Mouse (Mus musculus) thymus, postnatal 36 days (tissue): Measurements from ENCODE around the gene Slc25a17.
A peak's percentile ranks its signal among the peaks of the same experiment; 100 is the strongest.

Source experiments
- DNase-seq, 2 experiments: peaks; one replicate each; pipeline ENCODE4 v3.0.0; 2022; ENCODE audit warnings: mixed read lengths in 2 of 2

Gene Slc25a17

DNA sequence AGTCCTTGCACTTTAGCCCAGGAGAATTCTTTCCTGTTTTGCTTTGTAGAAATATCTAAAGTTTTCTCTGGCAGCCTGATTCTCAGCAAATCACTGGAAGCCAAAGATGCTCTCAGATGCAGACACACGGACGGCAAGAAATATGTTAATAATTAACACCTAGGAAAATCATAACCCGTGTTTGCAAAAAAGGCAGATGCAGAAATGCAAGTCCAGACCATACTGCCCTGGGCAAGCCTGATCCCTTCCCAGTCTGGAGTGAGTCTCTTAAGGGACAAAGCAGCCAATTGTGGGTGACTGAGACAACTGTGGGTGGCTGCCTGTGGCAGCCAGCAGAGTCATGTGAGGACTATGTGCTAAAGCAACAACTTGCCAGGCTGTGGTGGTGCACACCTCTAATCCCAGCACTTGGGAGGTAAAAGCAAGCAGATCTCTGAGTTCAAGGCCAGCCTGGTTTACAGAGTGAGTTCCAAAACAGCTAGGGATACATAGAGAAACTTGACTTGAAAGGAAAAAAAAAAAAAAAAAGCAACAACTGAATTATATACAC is 60.0 kb downstream of the Slc25a17 start:
- peak; percentile 15 to 21 for DNase-seq

- no peak for DNase-seq
Measured at GRCm38 (mm10) chr15:81299549-81299948, 61.1 kb downstream of the Slc25a17 start.

- DNase-seq = no peak
Measured at GRCm38 (mm10) chr15:81298213-81298612, 62.4 kb downstream of the Slc25a17 start.

DNA sequence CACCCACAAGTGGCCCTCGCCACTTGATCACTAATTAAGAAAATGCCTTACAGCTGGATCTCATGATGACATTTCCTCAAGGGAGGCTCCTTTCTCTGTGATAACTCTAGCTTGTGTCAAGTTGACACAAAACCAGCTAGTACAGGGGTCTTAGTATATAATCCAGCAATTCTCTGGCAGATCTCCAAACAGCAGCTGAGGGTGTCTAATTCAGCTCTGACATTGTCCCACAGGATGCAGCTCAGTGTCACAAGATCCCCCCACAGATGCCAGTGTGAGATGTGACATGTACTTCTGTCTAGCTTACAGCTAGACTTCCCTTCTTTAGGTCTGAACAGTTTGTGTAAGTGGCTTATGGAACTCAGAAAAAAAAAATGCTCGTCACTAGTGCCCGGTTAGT is 63.1 kb downstream of the Slc25a17 start:
- DNase-seq = no peak

- DNase-seq = no peak
Measured at GRCm38 (mm10) chr15:81294897-81295296, 65.7 kb downstream of the Slc25a17 start.

DNA sequence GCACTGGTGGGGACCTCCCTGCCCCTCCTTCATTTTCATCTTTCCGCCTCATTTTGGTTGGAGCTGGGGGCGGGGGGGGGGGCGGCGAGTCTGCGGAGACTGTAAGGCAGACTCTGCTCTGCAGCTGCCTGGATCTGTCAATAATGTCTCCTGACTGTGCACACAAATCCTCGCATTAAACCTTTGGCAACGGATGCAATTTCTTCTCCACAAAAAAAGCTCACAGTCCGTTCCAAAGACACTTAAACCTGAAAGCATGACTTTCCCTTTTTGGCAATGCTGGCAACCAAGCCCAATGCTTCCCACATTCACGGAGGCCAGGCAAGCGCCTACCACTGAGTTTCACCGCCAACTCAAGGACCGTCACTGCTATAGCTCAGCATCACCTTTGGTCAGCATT is 66.2 kb downstream of the Slc25a17 start:
- DNase-seq = no peak

DNA sequence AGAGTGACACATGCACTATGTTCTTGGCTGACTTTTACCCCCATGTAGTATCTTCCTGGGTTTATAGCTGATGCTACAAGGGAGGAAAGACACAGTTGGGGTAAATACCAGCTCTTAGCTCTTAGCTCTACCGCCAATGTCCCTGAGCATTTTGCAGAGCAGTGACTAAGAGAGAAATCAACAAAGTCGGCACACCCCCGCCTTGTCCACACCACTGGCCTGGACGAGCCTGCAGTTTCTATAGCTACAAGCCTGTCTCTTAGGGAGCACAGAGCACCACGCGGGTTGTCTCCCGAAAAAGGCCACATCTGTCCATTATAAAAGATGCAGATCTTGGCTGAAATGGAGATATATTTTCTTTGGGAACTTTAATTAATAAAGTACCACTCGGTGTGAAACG is 69.9 kb downstream of the Slc25a17 start:
- DNase-seq = no peak

- DNase-seq = no peak
Measured at GRCm38 (mm10) chr15:81290230-81290629, 70.4 kb downstream of the Slc25a17 start.

DNA sequence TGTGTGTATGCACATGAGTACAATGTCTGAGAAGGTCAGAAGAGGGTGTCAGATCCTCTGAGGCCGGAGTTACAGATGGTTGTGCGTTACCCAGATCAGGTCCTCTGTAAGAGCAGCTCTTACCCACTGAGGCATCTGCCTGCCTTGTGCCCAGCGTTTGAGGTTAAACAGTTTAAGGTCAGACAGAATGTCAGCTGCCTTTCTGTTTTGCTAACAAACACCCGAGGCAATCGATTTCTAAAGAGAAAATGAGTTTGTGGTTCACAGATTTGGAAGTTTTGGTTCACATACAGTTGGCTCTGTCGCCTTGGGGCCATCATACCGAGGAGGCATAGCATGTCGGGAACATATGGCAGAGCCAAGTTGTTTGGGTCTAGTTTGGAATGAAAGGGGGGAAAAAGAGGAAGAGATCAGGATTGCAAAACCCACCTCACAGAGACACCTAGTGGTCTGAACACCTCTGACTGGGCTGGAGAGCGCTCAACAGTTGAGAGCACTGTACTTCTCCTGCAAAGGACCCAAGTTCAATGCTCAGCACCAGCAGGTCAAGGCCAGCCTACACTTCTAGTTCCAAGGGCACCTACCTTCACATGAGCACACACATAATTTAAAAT is 76.4 kb downstream of the Slc25a17 start:
- no peak for DNase-seq

DNA sequence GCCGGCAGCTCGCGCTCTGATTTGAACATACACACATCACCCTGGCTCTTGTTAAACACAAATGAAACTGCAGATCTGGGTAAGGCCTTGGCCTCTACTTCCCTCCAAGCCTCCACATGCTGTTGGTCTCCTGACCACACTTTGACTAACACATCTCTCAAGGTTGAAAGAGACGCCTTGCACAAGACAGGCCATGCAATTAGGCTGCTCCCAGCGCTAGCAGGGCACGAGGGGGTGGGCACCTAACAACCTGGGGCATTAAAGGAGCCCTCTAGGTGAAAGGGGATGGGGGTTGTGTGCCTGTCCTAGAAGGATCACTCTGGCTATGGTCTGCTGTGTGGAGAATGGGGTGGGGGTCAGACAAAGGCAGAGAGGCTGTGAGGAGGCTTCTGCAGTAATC is 81.9 kb downstream of the Slc25a17 start:
- no peak for DNase-seq

- no peak for DNase-seq
Measured at GRCm38 (mm10) chr15:81277928-81278327, 82.7 kb downstream of the Slc25a17 start.

DNA sequence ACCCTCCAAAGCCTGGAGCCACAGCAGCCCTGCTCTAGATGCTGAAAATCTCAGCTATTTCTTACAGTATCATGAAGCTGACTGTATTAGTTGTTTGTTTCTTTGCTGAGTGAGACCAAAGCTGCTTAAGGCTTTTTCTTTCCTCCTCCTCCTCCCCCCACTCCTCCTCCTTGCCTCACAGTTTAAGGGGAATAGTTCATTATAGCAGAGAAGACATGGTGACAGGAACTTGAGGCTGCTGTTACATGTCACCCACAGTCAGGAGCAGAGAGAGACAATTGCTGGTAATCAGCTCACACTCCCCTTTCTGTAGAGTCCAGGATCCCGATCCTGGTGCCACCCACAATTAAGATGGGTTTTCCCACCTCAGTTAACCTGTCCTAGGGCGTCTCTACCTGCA is 87.3 kb downstream of the Slc25a17 start:
- DNase-seq = no peak

DNA sequence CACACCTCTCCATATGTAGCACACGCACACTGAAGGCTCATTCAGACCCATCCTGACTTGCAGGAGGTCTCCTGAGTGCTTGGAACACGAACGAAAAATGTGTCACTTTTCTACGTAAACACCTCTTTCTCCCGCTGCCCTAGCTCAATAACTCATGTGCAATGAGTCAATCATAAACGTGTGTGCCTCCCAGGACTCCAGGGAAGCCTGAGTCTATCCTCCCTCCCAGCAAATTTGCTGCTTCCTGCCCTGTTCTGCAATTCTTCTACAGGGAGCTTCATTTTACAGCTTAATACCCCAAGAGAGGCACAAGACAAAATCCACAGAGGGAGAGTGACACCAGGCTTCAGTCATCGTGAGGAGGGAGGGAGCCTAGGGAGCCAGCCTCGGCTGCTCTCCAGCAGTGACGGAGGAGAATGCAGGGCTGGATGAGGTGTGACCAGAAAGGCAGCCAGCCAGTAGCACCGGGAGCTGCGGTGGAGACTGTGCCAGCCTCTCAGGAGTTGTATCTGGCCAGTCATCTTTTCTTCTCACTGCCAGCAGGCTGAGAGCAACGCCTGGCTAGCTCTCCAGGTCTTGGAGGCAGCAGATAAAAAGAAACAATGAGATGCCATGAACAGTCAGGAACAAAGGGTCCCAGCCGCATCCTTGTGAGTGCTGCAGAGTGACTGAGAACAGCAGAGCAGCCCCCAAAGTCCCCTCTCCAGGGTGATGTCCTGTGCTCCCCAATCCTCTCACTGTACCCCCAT is 88.1 kb downstream of the Slc25a17 start:
- DNase-seq = no peak
